Mouse (Mus musculus): ENCODE measurements around the gene Adgrl4.

- TF ChIP-seq GATA1 (IDR thresholded peaks at IDR 0.05; ENCODE audit: low read length) (no peak), TAL1 (IDR thresholded peaks at IDR 0.05; ENCODE audit: low read length) (no peak)
Measured at GRCm38 (mm10) chr3:151438364-151438763, 677 bp downstream of the Adgrl4 start.
